Mouse (Mus musculus): Measurements from ENCODE around the gene Spn.
"Not testable (repeated sequence)": the region's sequence is repeated elsewhere in the genome, so short reads cannot be mapped to it uniquely, and the experiment has no call there.

The Spn gene

GRCm38 (mm10) chr7:127137262-127138017, at the start of gene Spn:
Gene Spn (minus strand): TSS chr7:127137823.
- no peak for DNase-seq (ENCODE audit: low spot score)

DNA sequence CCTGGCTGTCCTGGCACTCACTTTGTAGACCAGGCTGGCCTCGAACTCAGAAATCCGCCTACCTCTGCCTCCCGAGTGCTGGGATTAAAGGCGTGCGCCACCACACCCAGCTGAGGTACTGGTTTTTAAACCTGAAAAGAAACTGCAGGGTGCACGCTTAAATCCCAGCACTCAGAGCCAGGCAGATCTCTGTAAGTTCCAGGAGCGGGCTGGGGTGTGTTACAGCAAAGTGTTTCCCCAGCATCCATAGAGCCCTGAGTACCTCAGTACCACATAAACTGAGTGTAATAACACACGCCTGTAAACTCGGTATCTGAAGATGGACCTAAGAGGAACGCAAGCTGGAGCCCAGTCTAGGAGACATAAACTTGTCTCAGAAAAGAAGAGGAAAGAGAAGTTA, 49.7 kb upstream of the Spn start:
- DNase-seq (ENCODE audit: low spot score), result no peak

GRCm38 (mm10) chr7:127185601-127186000, 48.0 kb upstream of the Spn start:
- no peak for DNase-seq (ENCODE audit: low spot score)

DNA sequence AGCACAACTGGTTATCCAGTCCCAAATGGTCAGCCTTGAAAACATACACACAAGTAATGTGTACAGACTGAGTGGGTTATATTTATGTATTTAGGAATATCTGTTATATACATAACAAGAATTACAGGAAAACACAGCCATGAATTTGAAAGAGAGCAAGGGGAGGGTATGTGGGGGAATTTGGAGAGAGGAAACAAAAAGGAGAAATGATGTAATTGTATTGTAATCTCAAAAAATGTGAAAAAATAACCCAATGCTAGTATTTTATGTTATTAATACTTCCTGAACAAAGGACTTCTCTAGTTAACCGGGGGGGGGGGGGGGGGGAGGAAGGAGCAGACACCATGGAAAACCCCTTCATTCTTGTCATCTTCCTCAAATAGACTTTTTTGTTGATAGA, 47.1 kb upstream of the Spn start:
- DNase-seq (ENCODE audit: low spot score), result no peak

DNA sequence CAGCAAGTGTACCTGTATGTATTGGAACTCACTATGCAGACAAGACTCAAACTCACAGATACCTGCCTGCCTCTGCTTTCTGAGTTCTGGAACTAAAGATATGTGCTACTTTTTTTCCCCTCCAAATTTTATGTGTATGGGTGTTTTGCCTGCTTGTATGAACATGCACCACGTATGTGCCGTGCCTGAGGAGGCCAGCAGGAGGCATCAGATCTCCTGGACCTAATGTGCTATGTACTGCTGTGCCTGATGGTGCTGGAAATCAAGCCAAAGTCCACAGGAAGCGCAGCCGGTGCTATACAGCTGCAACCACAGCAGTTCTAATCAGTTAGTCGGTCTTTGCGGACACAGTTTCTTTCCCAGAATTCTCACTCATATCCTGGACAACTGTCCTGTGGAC, 46.2 kb upstream of the Spn start:
- no peak for DNase-seq (ENCODE audit: low spot score)

DNA sequence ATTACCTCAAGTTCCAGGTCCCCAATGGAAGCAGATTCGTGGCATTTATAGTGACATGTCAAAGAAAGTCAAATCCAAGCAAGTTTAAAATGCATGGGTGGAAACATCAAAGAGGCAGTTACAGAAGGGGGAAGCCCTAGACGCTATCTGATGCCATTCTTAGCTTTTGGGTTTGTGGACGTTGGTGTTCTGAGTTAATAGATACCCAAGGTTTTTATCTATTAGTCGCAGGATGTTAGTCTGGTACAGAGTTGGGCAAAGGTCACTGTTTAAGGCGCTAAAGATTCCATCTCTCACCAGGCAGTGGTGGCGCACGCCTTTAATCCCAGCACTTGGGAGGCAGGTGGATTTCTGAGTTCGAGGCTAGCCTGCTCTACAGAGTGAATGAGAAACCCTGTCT, 45.7 kb upstream of the Spn start:
- DNase-seq (ENCODE audit: low spot score), result no peak

GRCm38 (mm10) chr7:127181724-127182123, 44.1 kb upstream of the Spn start:
- DNase-seq (ENCODE audit: low spot score), result not testable (repeated sequence)

GRCm38 (mm10) chr7:127180783-127181182, 43.2 kb upstream of the Spn start:
- no peak for DNase-seq (ENCODE audit: low spot score)

DNA sequence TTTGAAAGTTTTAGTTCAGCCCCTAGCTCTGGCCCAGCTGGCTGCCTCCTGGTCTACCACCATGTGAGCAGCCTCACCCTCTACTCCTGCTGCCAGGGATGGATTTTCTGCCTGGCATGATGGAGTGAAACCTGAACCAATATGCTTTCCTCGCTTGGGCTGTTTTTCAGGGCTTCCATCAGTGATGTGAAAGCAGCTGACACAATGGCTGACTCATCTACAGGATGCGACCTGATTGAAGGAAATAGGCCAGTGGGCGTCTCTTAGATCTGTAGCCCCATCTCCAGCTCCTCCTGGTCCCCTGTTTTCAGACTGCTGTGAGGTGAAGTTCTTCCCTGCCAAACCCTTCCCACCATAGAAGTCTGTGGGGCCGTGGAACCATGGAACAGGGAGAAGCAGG, 39.3 kb upstream of the Spn start:
- DNase-seq (ENCODE audit: low spot score), result no peak

DNA sequence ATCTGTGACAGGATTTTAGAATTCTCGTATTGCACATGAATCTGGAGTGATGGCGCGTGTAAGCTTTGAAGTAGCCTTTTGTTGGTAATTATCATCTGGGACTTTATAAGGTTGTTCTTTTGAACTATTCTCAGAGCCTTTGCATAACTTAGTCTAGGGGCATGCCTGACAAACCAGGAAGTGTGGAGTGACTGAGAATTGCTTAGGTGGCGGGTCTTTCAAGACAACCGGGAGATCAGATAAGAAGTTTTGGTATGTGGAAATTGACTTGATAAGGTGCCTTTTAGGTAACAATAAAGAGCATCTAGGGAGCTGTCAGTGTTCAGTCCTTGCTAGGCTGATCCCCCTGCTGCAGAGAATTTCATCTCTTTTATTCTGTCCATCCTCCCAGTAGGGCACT, 28.9 kb upstream of the Spn start:
- DNase-seq (ENCODE audit: low spot score), result no peak

GRCm38 (mm10) chr7:127165607-127166493, 28.2 kb upstream of the Spn start:
- DNase-seq (ENCODE audit: low spot score), result no peak

DNA sequence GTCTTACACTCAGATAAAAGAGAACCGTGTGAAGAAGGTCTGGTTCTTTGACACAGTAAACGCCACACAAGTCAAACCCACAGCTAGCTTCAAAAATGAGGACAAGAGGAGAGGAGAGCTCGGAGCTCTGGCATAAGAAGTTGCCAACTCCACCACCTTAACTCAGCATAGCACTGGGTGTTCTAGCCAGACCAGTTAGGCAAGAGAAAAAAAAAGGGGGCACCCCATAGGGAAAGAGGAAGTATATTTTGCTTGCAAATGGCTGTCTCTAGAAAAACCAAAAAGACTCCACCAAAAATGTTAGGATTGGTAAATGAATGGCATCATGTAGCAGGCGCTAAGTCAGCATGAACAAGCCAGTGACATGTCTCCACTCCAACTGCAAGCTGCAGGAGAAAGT, 26.4 kb upstream of the Spn start:
- no peak for DNase-seq (ENCODE audit: low spot score)

DNA sequence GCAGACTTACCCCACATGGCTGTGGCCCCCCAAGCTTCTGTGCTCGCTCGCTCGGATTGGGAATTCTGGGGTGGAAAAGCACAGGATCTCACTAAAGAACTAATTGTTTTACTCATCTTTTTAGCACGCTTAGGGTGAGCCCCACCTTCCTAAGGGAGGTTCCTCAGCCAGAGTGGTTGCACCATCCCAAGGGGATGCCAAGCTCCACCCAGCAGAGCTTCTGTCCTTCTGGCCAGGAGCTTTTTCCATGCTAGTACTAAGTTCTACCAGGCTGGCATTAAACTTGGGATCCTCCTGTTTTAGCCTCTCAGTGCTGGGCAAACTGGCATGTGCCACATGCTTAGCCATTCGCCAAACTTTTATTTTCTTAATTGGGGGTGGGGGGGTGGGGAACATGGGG, 24.9 kb upstream of the Spn start:
- no peak for DNase-seq (ENCODE audit: low spot score)

DNA sequence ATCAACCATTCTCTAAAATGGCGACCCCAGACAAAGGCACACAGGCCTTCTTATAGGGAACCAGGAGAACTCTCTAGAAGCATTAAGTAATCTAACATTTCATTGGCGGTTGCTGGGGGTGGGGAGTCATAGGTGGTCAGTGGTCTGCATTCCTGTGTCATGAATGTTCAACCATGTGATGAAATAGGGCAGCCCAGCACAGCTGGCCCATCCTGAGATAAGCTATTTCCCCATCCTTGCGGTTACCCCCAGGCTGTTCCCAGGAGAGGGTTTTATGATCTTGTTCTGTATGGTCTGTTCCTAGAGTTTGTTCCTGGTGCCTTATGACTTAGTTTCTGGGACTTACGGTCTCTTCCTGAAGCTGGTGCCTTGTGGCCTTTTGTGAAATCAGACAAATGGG, 19.9 kb upstream of the Spn start:
- DNase-seq (ENCODE audit: low spot score), result no peak

GRCm38 (mm10) chr7:127153477-127153876, 15.9 kb upstream of the Spn start:
- no peak for DNase-seq (ENCODE audit: low spot score)

DNA sequence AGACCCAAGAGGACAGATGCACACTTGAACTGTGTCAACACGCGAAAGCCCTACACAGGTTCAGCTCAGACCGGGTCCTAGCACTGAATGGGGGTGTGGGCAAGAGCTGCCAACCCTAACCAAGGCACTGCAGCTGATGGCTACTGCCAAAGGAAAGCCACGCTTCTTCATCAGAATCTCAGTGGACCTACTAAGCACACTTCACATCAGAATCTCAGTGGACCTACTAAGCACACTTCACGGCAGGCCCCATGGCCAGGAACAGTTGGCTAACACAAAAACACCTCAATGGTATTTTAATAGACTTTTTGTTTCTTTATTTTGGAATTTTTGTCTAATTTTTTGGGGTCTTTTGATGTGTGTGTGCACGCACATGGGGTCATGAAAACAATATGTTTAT, 14.8 kb upstream of the Spn start:
- DNase-seq (ENCODE audit: low spot score), result no peak

GRCm38 (mm10) chr7:127147901-127148300, 10.3 kb upstream of the Spn start:
- no peak for DNase-seq (ENCODE audit: low spot score)

DNA sequence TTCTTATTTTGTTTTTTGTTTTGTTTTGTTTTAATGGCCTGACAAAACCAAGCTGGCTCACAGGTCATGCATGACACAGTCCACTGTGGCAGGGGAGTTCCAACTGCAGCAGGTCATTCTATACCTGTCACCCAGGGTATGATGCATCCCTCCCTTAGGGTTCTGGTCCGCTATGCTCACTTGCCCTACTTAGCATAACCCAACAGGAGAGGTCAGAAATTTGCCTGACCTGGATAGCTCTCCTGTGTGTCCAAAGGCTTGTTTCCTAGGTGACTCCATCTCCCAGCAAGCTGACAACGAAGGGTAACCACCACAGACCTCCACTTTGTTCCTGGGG, 8.6 kb upstream of the Spn start:
- DNase-seq (ENCODE audit: low spot score), result no peak

GRCm38 (mm10) chr7:127145387-127146266, 8.0 kb upstream of the Spn start:
- no peak for DNase-seq (ENCODE audit: low spot score)

GRCm38 (mm10) chr7:127144412-127144811, 6.8 kb upstream of the Spn start:
- DNase-seq (ENCODE audit: low spot score), result no peak

- no peak for DNase-seq (ENCODE audit: low spot score)
These were observed 5.0 kb upstream of the Spn start for GRCm38 (mm10) chr7:127142666-127143065.

DNA sequence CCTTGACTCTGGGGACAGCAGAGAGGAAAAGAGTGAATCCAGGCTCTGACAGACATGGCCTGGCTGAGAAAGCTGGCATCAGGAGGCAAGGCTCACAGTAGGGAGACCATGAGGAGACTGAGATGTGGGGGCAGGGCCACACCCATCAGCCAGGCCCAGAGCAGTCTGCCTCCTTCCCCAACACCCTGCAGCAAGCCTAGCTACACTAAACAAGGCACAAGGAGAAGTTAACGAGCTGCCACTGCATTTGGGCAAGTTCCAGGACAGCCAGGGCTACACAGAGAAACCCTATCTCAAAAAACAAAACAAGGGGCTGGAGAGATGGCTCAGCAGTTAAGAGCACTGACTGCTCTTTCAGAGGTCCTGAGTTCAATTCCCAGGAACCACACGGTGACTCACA, 4.6 kb upstream of the Spn start:
- DNase-seq (ENCODE audit: low spot score), result no peak
